Mouse (Mus musculus) ES-Bruce4 (cell line): ENCODE measurements around the gene Cfap61. TPM values are rescaled to one million over a fixed set of nuclear protein-coding genes. Genes with fewer than 3 reads are reported as not detected.

Source experiments
- H3K27ac ChIP-seq: 2 replicates; pipeline ENCODE4 v1.5.1; 2012; ENCODE audit warnings: low read length, inconsistent platforms; ENCODE audit not compliant: insufficient read depth
- H3K27me3 ChIP-seq: 2 replicates; pipeline ENCODE4 v1.6.1; 2012; ENCODE audit warnings: mild to moderate bottlenecking, low read length, inconsistent platforms; ENCODE audit not compliant: control insufficient read depth, poor library complexity, insufficient read depth, severe bottlenecking
- H3K36me3 ChIP-seq: 2 replicates; pipeline ENCODE4 v1.6.1; 2012; ENCODE audit warnings: inconsistent platforms, mild to moderate bottlenecking, low read length, moderate library complexity; ENCODE audit not compliant: control insufficient read depth, poor library complexity, insufficient read depth, severe bottlenecking
- H3K4me1 ChIP-seq: one replicate; pipeline ENCODE4 v1.8.1; 2011; ENCODE audit warnings: low read length; ENCODE audit not compliant: control insufficient read depth, insufficient read depth
- H3K4me3 ChIP-seq: 2 replicates; pipeline ENCODE4 v1.5.1; 2011; ENCODE audit warnings: low read depth, mild to moderate bottlenecking, low read length
- H3K9ac ChIP-seq: 2 replicates; pipeline ENCODE4 v1.6.1; 2012; ENCODE audit warnings: low read depth, mild to moderate bottlenecking, inconsistent platforms; ENCODE audit not compliant: poor library complexity, severe bottlenecking
- H3K9me3 ChIP-seq: replicated peaks from 2 replicates; pipeline ENCODE4 v1.6.1; 2012; ENCODE audit warnings: mild to moderate bottlenecking, low read length, inconsistent platforms; ENCODE audit not compliant: control insufficient read depth, poor library complexity, insufficient read depth, severe bottlenecking
- CTCF ChIP-seq: IDR thresholded peaks from one replicate; pipeline ENCODE4 v1.8.1; 2011; ENCODE audit warnings: low read depth, low read length
- EP300 ChIP-seq: IDR thresholded peaks from 2 replicates; pipeline ENCODE4 v1.6.1; 2011; ENCODE audit warnings: low read depth, low read length; ENCODE audit not compliant: insufficient read depth
- POLR2A ChIP-seq: IDR thresholded peaks from one replicate; pipeline ENCODE4 v1.8.1; 2011; ENCODE audit warnings: low read length; ENCODE audit not compliant: insufficient read depth
- polyA plus RNA-seq: library from polyadenylated mRNA; stranded (reverse); fragments of >200 nt; gene quantifications from 2 replicates; pipeline ENCODE4 v1.2.4, GENCODE M21; 2011; ENCODE audit warnings: low read depth; ENCODE audit not compliant: missing spikeins, insufficient read depth, insufficient read length

Cfap61 gene
- 1.1 and 2.4 TPM in 2 replicates for polyA plus RNA-seq

GRCm38 (mm10) chr2:145934339-145935231 lies at the start of gene Cfap61, which contains the start of gene Crnkl1:
Gene Cfap61 (plus strand): TSS chr2:145934784.
Gene Crnkl1 (minus strand): TSS chr2:145935014.
- peak within 1 kb of the TSS; percentile 92 for H3K4me3 ChIP-seq
- TF ChIP-seq EP300 (no peak), CTCF (no peak), POLR2A (no peak)
- H3K27me3 ChIP-seq: no peaks in the 10 kb centered on the region
- peaks cover 12% of the 10 kb centered on the region for H3K36me3 ChIP-seq
- no peaks in the 10 kb centered on the region for H3K4me1 ChIP-seq
- H3K9me3 ChIP-seq: no peaks in the 10 kb centered on the region
- H3K9ac ChIP-seq: peak within 1 kb of the TSS; percentile 69
- no peak within 1 kb of the TSS for H3K27ac ChIP-seq

GRCm38 (mm10) chr2:145884913-145885785 lies 49.4 kb upstream of the Cfap61 start:
- Histone ChIP-seq H3K4me1 (peaks cover 4% of the 10 kb centered on the region), H3K9ac (no peak overlapping the region), H3K9me3 (no peaks in the 10 kb centered on the region; the same call in 1 of the 2 replicates), H3K27me3 (no peaks in the 10 kb centered on the region), H3K4me3 (peak overlapping the region; percentile 1; the same call in 1 of the 2 replicates), H3K36me3 (no peaks in the 10 kb centered on the region), H3K27ac (peak overlapping the region; percentile 44)
- TF ChIP-seq POLR2A: no peak
- no peak for TF ChIP-seq EP300

- no peaks in the 10 kb centered on the region for H3K9me3 ChIP-seq
- H3K27ac ChIP-seq: no peak overlapping the region
- no peaks in the 10 kb centered on the region for H3K27me3 ChIP-seq
- H3K4me3 ChIP-seq: no peak overlapping the region
- no peak overlapping the region for H3K9ac ChIP-seq
- peaks cover 3% of the 10 kb centered on the region for H3K4me1 ChIP-seq
- TF ChIP-seq EP300: no peak
- TF ChIP-seq CTCF: no peak
- TF ChIP-seq POLR2A: no peak
- no peaks in the 10 kb centered on the region for H3K36me3 ChIP-seq
Observed at GRCm38 (mm10) chr2:145887937-145888765, 46.4 kb upstream of the Cfap61 start.

- TF ChIP-seq CTCF: no peak
- TF ChIP-seq POLR2A: no peak
- no peak for TF ChIP-seq EP300
- no peak overlapping the region for H3K9ac ChIP-seq
- no peaks in the 10 kb centered on the region for H3K36me3 ChIP-seq
- no peaks in the 10 kb centered on the region for H3K4me1 ChIP-seq
- no peak overlapping the region for H3K27ac ChIP-seq
- H3K27me3 ChIP-seq: no peaks in the 10 kb centered on the region
- H3K4me3 ChIP-seq: no peak overlapping the region
- H3K9me3 ChIP-seq: no peaks in the 10 kb centered on the region
Observed at GRCm38 (mm10) chr2:145888766-145889480, 45.7 kb upstream of the Cfap61 start.

- TF ChIP-seq EP300 (no peak), POLR2A (no peak), CTCF (no peak)
- H3K9me3 ChIP-seq: no peaks in the 10 kb centered on the region
Observed at GRCm38 (mm10) chr2:145890571-145890970, 44.0 kb upstream of the Cfap61 start.

More at GRCm38 (mm10) chr2:145890571-145890970, 44.0 kb upstream of the Cfap61 start:
- Histone ChIP-seq H3K4me1 (no peaks in the 10 kb centered on the region), H3K27me3 (no peaks in the 10 kb centered on the region), H3K9ac (no peak overlapping the region), H3K4me3 (no peak overlapping the region), H3K36me3 (no peaks in the 10 kb centered on the region), H3K27ac (no peak overlapping the region)
